Mouse (Mus musculus) G1E (cell line): ENCODE data around the gene Helt. TPM values are rescaled to one million over a fixed set of nuclear protein-coding genes. Genes with fewer than 3 reads are reported as not detected.

ENCODE experiments used
- ATAC-seq: 2 replicates; pipeline ENCODE4 v1.8.0; 2016; ENCODE audit warnings: mild to moderate bottlenecking; ENCODE audit not compliant: insufficient number of reproducible peaks, poor library complexity, low FRiP score, severe bottlenecking; ENCODE audit errors: extremely low read depth
- DNase-seq: peaks from one replicate; pipeline ENCODE4 v3.0.0; 2012; ENCODE audit warnings: low spot score
- H3K27me3 ChIP-seq: 2 replicates; pipeline ENCODE4 v1.6.1; 2012; ENCODE audit warnings: mild to moderate bottlenecking, low read length, inconsistent platforms; ENCODE audit not compliant: insufficient read depth
- H3K36me3 ChIP-seq: replicated peaks from 2 replicates; pipeline ENCODE3; 2012; ENCODE audit warnings: mild to moderate bottlenecking, inconsistent platforms
- H3K4me1 ChIP-seq: 2 replicates; pipeline ENCODE4 v1.6.1; 2012; ENCODE audit warnings: low read depth, low read length, inconsistent platforms, mixed read lengths; ENCODE audit not compliant: insufficient read depth
- H3K4me3 ChIP-seq: 2 replicates; pipeline ENCODE4 v1.5.1; 2012; ENCODE audit warnings: low read depth, mild to moderate bottlenecking, inconsistent platforms, low read length, moderate library complexity, mixed read lengths
- H3K9me3 ChIP-seq: replicated peaks from 2 replicates; pipeline ENCODE4 v1.6.1; 2012; ENCODE audit warnings: inconsistent platforms
- CTCF ChIP-seq: IDR thresholded peaks from 2 replicates; pipeline ENCODE4 v1.5.1; 2012; ENCODE audit warnings: low read depth, low read length, inconsistent platforms, mixed read lengths
- GATA1 ChIP-seq: IDR thresholded peaks from 2 replicates; pipeline ENCODE4 v1.6.1; 2012; ENCODE audit warnings: borderline replicate concordance, low read length, inconsistent platforms, mixed read lengths
- GATA2 ChIP-seq: IDR thresholded peaks from 2 replicates; pipeline ENCODE4 v1.6.1; 2012; ENCODE audit warnings: low read depth, low read length, inconsistent platforms, borderline replicate concordance
- POLR2AphosphoS5 ChIP-seq: IDR thresholded peaks from 2 replicates; pipeline ENCODE4 v1.6.1; 2012; ENCODE audit warnings: low read depth, low read length, inconsistent platforms; ENCODE audit not compliant: insufficient replicate concordance
- TAL1 ChIP-seq: conservative IDR thresholded peaks from 2 replicates; pipeline ENCODE4 v1.6.1; 2012; ENCODE audit warnings: low read depth, low read length, inconsistent platforms, mixed read lengths
- polyA plus RNA-seq: library from polyadenylated mRNA; stranded (reverse); fragments of >175 nt; gene quantifications from 2 replicates; pipeline ENCODE4 v1.2.3, GENCODE M21; 2012
- total RNA-seq, 2 experiments: library from RNA; stranded (forward) in 1 of 2; stranded (reverse) in 1 of 2; fragments of 200-1000 nt in 1 of 2; fragments of >200 nt in 1 of 2; fragmentation: Nextera tagmentation in 1 of 2; gene quantifications; 2 replicates each; pipeline ENCODE4 v1.2.3; 2014 to 2017

Gene Helt
- total and polyA plus RNA-seq, 3 experiments = 0.38 TPM; not detected in 2

DNA sequence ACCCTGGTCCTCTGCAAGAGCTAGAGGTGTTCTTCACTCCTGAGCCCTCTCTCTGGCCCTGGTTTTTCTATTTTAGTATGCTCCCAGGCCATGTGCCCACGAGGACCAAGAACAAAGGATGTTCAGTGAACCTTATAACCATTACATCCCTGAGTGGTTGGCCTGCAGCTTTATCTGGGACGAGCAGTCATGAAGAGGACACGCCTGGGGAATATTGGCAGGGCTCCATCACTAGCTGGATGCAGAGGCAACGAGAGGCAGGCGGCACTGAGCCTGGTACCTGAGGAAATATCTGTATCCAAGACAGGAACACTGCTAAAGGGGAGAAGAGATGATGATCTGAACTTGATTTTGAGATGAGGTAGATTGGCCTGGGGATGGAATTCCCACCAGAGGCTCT, 37.3 kb upstream of the Helt start:
- DNase-seq (no peak), ATAC-seq (no peak)
- Histone ChIP-seq H3K9me3 (no peaks in the 10 kb centered on the region), H3K4me3 (no peak overlapping the region), H3K27me3 (no peaks in the 10 kb centered on the region), H3K36me3 (no peaks in the 10 kb centered on the region), H3K4me1 (peaks cover 12% of the 10 kb centered on the region)
- TF ChIP-seq POLR2AphosphoS5 (no peak), CTCF (no peak), TAL1 (no peak), GATA1 (no peak), GATA2 (no peak)

DNA sequence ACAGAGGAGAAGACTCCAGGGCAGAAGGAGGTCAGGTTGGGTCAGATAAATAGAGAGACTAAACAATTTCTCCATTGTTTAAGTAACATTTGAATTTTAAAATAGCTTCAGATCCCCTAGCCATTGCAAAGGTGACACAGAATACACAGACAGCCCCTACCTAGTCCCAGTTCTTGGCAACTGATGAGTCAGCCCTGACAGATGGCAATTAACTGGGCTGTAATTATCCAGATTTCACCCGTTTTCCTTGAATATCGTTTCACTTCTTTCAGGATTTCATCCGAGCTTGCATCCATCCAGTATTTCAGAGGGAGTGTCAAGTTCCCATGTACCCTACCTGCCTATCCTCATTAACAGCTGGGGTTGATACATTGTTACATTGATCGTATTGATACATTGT, 34.9 kb upstream of the Helt start:
- TF ChIP-seq CTCF (no peak), TAL1 (no peak), GATA1 (no peak), GATA2 (no peak), POLR2AphosphoS5 (no peak)
- DNase-seq (no peak), ATAC-seq (no peak)
- H3K27me3 ChIP-seq = no peaks in the 10 kb centered on the region
- H3K36me3 ChIP-seq = no peaks in the 10 kb centered on the region
- peaks cover 19% of the 10 kb centered on the region for H3K4me1 ChIP-seq
- H3K9me3 ChIP-seq = no peaks in the 10 kb centered on the region
- H3K4me3 ChIP-seq = no peak overlapping the region

DNA sequence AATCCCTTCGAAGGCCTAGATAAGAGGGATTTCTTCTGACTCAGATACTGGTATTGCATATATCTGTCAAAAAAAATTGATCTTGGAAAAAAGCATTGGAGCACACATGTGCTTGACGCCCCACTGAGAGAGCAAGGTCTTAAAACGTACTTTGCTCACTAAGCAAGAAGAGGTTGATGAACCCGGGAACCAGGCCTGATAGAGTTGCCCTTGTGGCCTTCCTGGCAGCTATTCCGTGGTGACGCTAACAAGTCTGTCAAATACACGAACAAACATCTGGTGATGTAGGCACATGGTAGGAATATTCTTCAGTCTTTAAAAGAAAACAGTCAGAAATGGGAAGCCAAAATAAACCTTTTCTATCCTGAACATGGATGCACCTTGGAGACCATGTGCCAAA, 32.8 kb upstream of the Helt start:
- DNase-seq (no peak), ATAC-seq (no peak)
- TF ChIP-seq GATA2 (no peak), GATA1 (no peak), POLR2AphosphoS5 (no peak), CTCF (no peak)
- no peaks in the 10 kb centered on the region for H3K9me3 ChIP-seq
- no peaks in the 10 kb centered on the region for H3K36me3 ChIP-seq
- H3K27me3 ChIP-seq = no peaks in the 10 kb centered on the region
- H3K4me1 ChIP-seq = peaks cover 35% of the 10 kb centered on the region
- H3K4me3 ChIP-seq = no peak overlapping the region

DNA sequence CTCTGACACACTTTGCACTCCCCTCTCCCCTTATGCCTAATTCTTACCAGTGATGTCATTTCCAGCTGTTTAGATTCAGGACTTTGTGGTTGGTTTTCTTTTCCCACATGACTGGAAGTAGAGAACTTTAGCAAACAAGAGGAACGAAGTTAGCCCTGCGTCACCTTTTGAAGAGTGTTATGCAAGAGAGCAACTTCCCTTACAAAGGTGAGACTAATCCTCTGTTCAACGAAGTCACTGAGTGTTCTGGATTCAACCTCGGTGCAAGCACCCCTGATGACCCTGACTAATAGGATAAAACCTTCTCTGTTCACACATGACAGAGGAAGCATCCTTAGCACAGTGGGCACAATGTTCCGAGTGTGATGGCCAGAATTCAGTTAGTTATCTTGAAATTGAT, 32.2 kb upstream of the Helt start:
- no peaks in the 10 kb centered on the region for H3K36me3 ChIP-seq
- peaks cover 35% of the 10 kb centered on the region for H3K4me1 ChIP-seq
- DNase-seq (no peak), ATAC-seq (no peak)
- H3K9me3 ChIP-seq = no peaks in the 10 kb centered on the region
- TF ChIP-seq GATA1 = no peak
- TF ChIP-seq TAL1 = no peak
- no peak for TF ChIP-seq CTCF
- no peak for TF ChIP-seq POLR2AphosphoS5
- TF ChIP-seq GATA2 = no peak
- no peak overlapping the region for H3K4me3 ChIP-seq
- no peaks in the 10 kb centered on the region for H3K27me3 ChIP-seq

DNA sequence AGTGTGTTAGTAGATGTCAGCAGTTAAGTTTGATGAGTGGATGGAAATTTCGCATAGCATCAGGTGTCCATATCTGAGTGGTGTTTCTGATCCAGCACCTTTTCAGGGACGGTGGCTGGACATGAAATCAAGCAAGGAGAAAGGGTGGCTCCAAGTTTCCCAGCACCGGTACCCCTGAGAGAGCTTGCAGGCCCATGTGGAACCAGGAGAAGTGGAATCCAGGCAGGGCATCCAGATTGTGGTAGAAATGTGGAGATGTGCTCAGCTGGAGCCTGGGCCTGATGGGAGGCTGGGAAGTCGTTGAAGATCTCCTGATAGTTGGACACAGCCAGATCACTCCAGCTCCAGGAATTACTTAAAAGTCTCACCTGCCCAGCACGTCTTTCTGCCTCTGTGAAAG, 30.2 kb upstream of the Helt start:
- Histone ChIP-seq H3K27me3 (no peaks in the 10 kb centered on the region), H3K9me3 (no peaks in the 10 kb centered on the region), H3K4me3 (no peak overlapping the region), H3K4me1 (peaks cover 35% of the 10 kb centered on the region), H3K36me3 (no peaks in the 10 kb centered on the region)
- ATAC-seq (no peak), DNase-seq (no peak)
- TF ChIP-seq CTCF = no peak

DNA sequence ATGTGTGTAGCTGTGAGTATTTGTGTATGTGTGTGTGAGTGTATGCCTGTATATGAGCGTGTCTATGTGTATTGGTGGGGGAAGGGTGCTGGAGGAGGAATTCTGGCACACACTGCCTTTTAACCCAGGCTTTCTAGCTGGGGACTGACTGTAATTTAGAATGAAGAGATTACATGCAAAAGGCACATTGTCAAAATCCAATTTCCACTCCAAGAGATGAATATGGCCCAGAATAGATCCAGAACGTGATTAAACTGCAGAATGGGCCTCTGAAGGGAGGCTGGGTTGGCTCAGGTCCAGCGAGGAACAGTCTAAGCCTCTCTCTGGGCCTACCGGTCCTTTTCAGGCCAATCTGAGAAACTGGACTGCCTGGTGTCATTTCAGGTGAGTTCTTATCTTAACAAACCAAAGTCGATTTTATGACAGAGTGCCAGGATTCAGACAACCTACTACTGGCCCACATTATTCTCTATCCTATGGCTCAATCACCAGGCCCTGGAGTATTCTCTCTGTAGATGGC, 29.3 kb upstream of the Helt start:
- no peak overlapping the region for H3K4me3 ChIP-seq
- no peaks in the 10 kb centered on the region for H3K36me3 ChIP-seq
- TF ChIP-seq CTCF = no peak
- TF ChIP-seq TAL1 = no peak
- no peak for TF ChIP-seq POLR2AphosphoS5
- no peak for TF ChIP-seq GATA1
- no peak for TF ChIP-seq GATA2
- no peaks in the 10 kb centered on the region for H3K9me3 ChIP-seq
- ATAC-seq = no peak
- DNase-seq = no peak
- peaks cover 35% of the 10 kb centered on the region for H3K4me1 ChIP-seq
- no peaks in the 10 kb centered on the region for H3K27me3 ChIP-seq

DNA sequence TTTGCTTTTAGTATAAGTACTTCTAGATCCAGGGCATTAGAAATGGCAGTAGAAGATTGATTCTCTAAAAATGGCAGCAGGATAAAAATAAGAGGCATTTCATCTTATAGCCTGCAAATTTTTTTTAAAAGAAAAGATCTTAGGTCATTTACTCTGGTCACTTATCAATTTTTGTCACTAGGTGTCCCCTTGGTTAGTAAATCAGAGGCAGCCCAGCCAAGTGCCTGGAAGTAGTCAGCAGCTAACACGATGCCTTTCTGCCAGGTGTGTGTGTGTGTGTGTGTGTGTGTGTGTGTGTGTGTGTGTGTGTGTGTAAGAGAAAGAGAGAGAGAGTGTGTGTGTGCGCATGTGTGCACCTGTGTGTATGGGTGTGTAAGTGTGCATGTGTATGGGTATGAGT, 28.4 kb upstream of the Helt start:
- Histone ChIP-seq H3K9me3 (no peaks in the 10 kb centered on the region), H3K4me3 (no peak overlapping the region), H3K4me1 (peaks cover 31% of the 10 kb centered on the region), H3K27me3 (no peaks in the 10 kb centered on the region), H3K36me3 (no peaks in the 10 kb centered on the region)
- no peak for ATAC-seq
- peak; percentile 19 for DNase-seq
- TF ChIP-seq TAL1 (no peak), POLR2AphosphoS5 (no peak), GATA2 (no peak), CTCF (no peak), GATA1 (no peak)
